Mouse (Mus musculus): ENCODE measurements around the gene 1190005I06Rik. TPM values are rescaled to one million over a fixed set of nuclear protein-coding genes. Genes with fewer than 3 reads are reported as not detected.

1190005I06Rik gene
- polyA plus RNA-seq, 1 experiment from 2014 or later = 1.4 TPM

DNA sequence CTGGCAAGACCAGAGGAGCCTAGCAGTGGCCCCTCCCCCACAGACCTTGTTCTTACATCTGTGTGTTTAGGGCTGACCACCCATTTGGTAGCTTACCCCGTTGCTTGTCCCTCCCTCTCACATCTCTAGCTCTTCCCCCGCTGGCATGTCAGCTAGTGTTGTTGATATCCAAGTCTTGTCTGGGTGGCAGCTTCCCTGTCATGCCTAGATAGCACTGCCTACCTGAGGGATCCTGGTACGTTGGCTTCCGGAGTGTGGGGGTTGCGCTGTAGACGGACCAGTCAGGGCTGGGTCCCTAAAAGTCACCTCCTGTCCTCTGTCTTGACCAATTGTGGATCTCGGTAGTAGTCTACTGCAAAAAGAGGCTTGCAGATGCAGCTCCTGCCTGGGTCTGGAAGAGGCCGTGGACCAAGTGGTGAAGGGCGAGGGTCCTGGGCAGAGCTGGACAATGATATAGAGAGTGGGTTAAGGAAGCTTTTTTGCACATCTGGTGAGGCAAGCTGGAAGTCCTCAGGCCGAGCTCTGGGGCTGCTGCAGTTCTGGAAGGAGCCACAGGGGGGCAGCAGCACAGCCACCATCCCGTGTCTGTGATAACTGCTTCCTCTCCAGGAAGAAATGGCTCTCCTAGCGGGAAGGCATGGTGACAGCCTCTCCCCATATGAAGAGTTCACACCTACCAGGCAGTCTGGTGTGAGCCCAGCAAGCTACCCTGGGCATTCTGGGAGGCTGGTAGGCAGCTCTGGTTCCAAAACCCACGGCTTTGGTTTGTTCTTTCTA lies 77.3 kb downstream of the 1190005I06Rik start:
- Histone ChIP-seq H3K9me3 (replicated peaks; ENCODE audit: control insufficient read depth, low read length) (no peaks in the 10 kb centered on the region), H3K4me3 (ENCODE audit: low read depth, low read length) (no peak overlapping the region), H3K36me3 (ENCODE audit: control insufficient read depth, insufficient read depth) (peaks cover 92% of the 10 kb centered on the region), H3K27ac (ENCODE audit: low read length) (no peak overlapping the region), H3K9ac (ENCODE audit: low read depth, low read length) (no peak overlapping the region), H3K4me1 (ENCODE audit: control insufficient read depth, low read depth, low read length) (peaks cover under 1% of the 10 kb centered on the region; the same call in 1 of the 2 replicates), H3K4me2 (ENCODE audit: low read depth, low read length) (no peak overlapping the region), H3K27me3 (ENCODE audit: control insufficient read depth, insufficient read depth, low read depth, low read length) (no peaks in the 10 kb centered on the region)
- WGBS (ENCODE audit: insufficient replicate concordance) = 57% methylated on average over 13 of the region's 13 CpGs
- ATAC-seq (ENCODE audit: low read depth) = no peak

DNA sequence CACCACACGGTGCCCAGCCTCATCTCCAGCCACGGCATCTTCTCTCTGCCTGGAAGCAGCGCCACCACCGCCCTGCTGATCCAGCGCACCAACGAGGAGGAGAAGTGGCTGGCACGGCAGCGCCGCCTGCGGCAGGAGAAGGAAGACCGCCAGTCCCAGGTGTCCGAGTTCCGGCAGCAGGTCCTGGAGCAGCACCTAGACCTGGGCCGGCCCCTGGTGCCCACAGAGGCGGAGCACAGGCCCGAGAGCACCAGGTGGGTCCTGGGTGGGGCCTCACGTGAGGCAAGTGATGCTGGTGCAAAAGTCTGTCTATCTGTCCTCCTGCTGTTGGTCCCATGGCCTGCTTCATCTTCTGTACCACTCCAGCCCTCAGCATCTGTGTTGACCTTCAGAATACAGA lies 78.3 kb downstream of the 1190005I06Rik start:
- ATAC-seq (ENCODE audit: low read depth) = no peak
- Histone ChIP-seq H3K9ac (ENCODE audit: low read depth, low read length) (no peak overlapping the region), H3K27ac (ENCODE audit: low read length) (no peak overlapping the region), H3K36me3 (ENCODE audit: control insufficient read depth, insufficient read depth) (peaks cover 88% of the 10 kb centered on the region), H3K27me3 (ENCODE audit: control insufficient read depth, insufficient read depth, low read depth, low read length) (no peaks in the 10 kb centered on the region), H3K4me3 (ENCODE audit: low read depth, low read length) (no peak overlapping the region), H3K9me3 (replicated peaks; ENCODE audit: control insufficient read depth, low read length) (no peaks in the 10 kb centered on the region), H3K4me1 (ENCODE audit: control insufficient read depth, low read depth, low read length) (no peaks in the 10 kb centered on the region), H3K4me2 (ENCODE audit: low read depth, low read length) (no peak overlapping the region)
- 89% methylated on average over 17 of the region's 17 CpGs for WGBS (ENCODE audit: insufficient replicate concordance)

DNA sequence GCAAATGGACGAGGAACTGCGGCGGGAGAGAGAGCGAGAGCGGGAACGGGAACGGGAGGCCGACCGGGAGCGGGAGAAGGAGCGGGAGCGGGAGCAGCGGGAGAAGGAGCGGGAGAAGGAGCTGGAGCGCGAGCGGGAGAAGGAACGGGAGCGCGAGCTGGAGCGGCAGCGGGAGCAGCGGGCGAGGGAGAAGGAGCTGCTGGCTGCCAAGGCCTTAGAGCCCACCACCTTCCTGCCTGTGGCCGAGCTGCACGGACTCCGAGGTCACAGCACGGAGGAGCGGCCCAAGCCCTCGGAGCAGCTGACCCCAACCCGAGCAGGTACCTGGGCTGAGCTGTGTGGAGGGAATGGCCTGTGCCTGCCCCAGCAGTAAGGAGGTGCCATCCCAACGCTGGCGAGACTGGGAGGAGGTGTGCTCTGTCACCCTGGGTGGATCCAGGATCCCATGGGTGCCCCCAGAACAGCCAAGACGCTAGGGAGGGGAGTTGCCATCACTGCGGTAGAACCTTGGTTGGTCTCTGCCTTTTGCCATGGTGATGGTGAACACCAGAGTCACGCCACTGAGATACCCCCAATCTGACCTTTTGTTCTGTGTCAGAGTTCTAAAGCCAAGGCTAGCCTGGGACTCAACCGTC lies 79.2 kb downstream of the 1190005I06Rik start:
- no peaks in the 10 kb centered on the region for H3K27me3 ChIP-seq (ENCODE audit: control insufficient read depth, insufficient read depth, low read depth, low read length)
- no peak overlapping the region for H3K4me3 ChIP-seq (ENCODE audit: low read depth, low read length)
- H3K9ac ChIP-seq (ENCODE audit: low read depth, low read length) = no peak overlapping the region
- ATAC-seq (ENCODE audit: low read depth) = no peak
- peaks cover 81% of the 10 kb centered on the region for H3K36me3 ChIP-seq (ENCODE audit: control insufficient read depth, insufficient read depth)
- H3K27ac ChIP-seq (ENCODE audit: low read length) = no peak overlapping the region
- no peaks in the 10 kb centered on the region for H3K9me3 ChIP-seq (replicated peaks; ENCODE audit: control insufficient read depth, low read length)
- peaks cover 3% of the 10 kb centered on the region; the same call in 1 of the 2 replicates for H3K4me1 ChIP-seq (ENCODE audit: control insufficient read depth, low read depth, low read length)
- no peak overlapping the region for H3K4me2 ChIP-seq (ENCODE audit: low read depth, low read length)
- 96% methylated on average over 37 of the region's 37 CpGs for WGBS (ENCODE audit: insufficient replicate concordance)

DNA sequence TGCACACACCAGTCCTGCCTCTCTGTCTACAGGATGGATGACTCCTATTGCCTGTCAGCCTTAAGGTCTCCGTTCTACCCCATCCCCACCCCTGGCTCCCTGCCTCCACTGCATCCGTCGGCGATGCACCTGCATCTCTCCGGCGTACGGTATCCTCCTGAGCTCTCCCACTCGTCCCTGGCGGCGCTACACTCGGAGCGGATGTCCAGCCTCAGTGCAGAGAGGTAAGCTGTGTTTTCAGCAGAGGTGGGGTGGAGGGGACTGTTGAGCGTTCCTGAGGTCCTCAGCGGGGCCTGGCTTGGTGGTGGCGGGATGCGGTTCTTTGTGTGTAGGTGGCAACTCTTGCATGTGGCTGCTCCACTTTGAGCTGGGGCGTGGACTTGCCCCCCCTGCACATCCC lies 79.7 kb downstream of the 1190005I06Rik start:
- no peak overlapping the region for H3K9ac ChIP-seq (ENCODE audit: low read depth, low read length)
- no peak overlapping the region for H3K4me2 ChIP-seq (ENCODE audit: low read depth, low read length)
- 94% methylated on average over 17 of the region's 17 CpGs for WGBS (ENCODE audit: insufficient replicate concordance)
- ATAC-seq (ENCODE audit: low read depth) = no peak
- no peaks in the 10 kb centered on the region for H3K9me3 ChIP-seq (replicated peaks; ENCODE audit: control insufficient read depth, low read length)
- H3K27me3 ChIP-seq (ENCODE audit: control insufficient read depth, insufficient read depth, low read depth, low read length) = no peaks in the 10 kb centered on the region
- H3K36me3 ChIP-seq (ENCODE audit: control insufficient read depth, insufficient read depth) = peaks cover 76% of the 10 kb centered on the region
- H3K27ac ChIP-seq (ENCODE audit: low read length) = no peak overlapping the region
- H3K4me1 ChIP-seq (ENCODE audit: control insufficient read depth, low read depth, low read length) = peaks cover 4% of the 10 kb centered on the region; the same call in 1 of the 2 replicates
- H3K4me3 ChIP-seq (ENCODE audit: low read depth, low read length) = no peak overlapping the region

DNA sequence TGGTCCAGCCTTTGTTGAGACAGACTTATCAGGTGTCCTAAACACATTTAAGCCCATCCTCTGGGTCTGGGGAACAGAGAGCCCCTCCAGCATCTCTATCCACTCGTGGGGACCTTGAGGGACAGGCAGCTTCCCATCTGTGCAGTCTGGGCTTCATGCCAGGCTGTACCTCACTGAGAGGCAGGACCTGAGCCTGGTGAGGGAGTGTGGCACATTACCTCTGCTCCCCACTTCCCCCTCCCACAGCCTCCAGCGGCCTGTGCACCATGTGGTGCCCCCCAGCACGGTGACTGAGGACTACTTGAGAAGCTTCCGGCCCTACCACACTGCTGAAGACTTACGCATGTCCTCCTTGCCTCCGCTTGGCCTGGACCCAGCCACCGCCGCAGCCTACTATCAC lies 80.8 kb downstream of the 1190005I06Rik start:
- peaks cover 7% of the 10 kb centered on the region; the same call in 1 of the 2 replicates for H3K4me1 ChIP-seq (ENCODE audit: control insufficient read depth, low read depth, low read length)
- H3K27ac ChIP-seq (ENCODE audit: low read length) = no peak overlapping the region
- no peaks in the 10 kb centered on the region for H3K27me3 ChIP-seq (ENCODE audit: control insufficient read depth, insufficient read depth, low read depth, low read length)
- ATAC-seq (ENCODE audit: low read depth) = no peak
- no peaks in the 10 kb centered on the region for H3K9me3 ChIP-seq (replicated peaks; ENCODE audit: control insufficient read depth, low read length)
- WGBS (ENCODE audit: insufficient replicate concordance) = 88% methylated on average over 8 of the region's 8 CpGs
- no peak overlapping the region for H3K9ac ChIP-seq (ENCODE audit: low read depth, low read length)
- H3K4me2 ChIP-seq (ENCODE audit: low read depth, low read length) = no peak overlapping the region
- H3K4me3 ChIP-seq (ENCODE audit: low read depth, low read length) = no peak overlapping the region
- peaks cover 69% of the 10 kb centered on the region for H3K36me3 ChIP-seq (ENCODE audit: control insufficient read depth, insufficient read depth)

DNA sequence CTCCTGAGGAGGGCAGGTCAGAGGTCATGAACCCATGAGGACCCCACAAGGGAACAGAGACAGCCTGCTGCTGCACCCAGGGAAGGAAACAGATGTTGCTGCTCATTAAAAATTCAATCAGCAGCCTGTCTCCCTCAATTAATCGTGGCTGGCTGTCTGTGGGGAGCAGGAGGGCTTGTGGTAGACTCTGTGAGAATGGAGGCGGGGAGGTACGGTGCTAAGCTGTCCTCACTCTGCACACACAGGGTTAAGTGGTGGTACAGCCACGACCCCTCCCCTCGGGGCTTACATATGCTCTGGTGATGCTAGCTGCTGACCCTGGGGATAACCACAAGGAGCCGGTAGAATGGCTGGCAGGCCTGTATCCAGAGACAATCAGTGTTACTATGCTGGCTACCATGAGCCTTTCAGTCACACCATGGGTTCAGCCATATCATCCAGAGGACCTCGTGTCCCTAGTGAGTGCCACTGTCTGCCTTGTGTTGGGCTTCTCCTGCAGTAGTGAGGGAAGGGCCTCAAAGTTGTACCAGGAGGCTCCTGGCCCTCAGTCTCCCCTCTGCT lies 82.2 kb downstream of the 1190005I06Rik start:
- Histone ChIP-seq H3K9me3 (replicated peaks; ENCODE audit: control insufficient read depth, low read length) (no peaks in the 10 kb centered on the region), H3K4me3 (ENCODE audit: low read depth, low read length) (no peak overlapping the region), H3K27ac (ENCODE audit: low read length) (no peak overlapping the region), H3K27me3 (ENCODE audit: control insufficient read depth, insufficient read depth, low read depth, low read length) (no peaks in the 10 kb centered on the region), H3K4me2 (ENCODE audit: low read depth, low read length) (no peak overlapping the region), H3K9ac (ENCODE audit: low read depth, low read length) (no peak overlapping the region), H3K4me1 (ENCODE audit: control insufficient read depth, low read depth, low read length) (peaks cover 7% of the 10 kb centered on the region; the same call in 1 of the 2 replicates), H3K36me3 (ENCODE audit: control insufficient read depth, insufficient read depth) (peaks cover 58% of the 10 kb centered on the region)
- ATAC-seq (ENCODE audit: low read depth) = no peak
- WGBS (ENCODE audit: insufficient replicate concordance) = 77% methylated on average over 7 of the region's 7 CpGs

DNA sequence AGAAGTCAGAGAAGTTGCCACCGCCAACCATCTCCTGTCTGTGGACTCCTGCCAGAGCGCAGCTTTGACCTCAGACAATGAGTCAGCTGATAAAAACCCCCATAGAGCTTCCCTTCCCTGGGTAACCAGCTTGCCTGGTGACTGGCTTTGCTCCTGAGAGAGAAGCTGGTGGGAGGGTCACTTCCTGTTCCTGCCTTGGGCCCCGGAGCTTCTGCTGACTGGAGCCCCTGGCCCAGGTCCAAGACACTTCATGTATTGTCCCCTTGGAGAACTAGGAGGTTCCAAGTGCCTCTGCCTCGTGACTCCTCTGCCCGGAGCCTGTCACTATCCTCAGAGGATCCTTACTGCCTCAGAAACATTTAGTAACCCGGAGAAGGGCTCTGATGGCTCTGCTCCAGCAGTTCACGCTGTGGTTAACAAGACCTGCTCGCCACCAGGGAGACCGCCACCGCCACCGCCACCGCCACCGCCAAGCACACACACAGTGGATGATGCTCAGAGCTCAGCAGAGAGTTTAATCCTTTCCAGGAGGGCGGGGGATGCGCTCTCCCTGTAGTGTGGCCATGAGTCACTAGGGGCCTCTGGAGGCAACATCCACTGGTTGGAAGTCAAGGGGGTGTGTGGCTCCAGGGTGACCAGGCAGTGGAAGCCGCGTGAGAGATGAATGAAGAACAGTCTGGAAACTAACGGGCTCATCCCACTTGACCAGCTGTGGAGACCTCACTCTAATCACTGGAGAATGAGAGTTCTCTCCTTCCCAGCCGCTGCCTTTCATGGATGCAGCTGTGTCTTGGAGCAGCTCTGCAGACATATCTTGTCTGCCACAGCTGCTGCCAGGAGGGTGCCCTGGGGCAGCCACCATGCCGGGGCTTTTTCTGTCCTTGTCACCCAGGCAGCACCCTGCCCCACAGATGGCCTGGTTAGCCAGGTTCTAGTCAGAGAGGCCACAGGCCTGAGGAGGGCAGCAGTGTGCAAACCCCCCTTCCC lies 83.3 kb downstream of the 1190005I06Rik start:
- H3K4me1 ChIP-seq (ENCODE audit: control insufficient read depth, low read depth, low read length) = peaks cover 7% of the 10 kb centered on the region; the same call in 1 of the 2 replicates
- H3K9me3 ChIP-seq (replicated peaks; ENCODE audit: control insufficient read depth, low read length) = no peaks in the 10 kb centered on the region
- no peak overlapping the region for H3K4me2 ChIP-seq (ENCODE audit: low read depth, low read length)
- no peak overlapping the region for H3K9ac ChIP-seq (ENCODE audit: low read depth, low read length)
- no peaks in the 10 kb centered on the region for H3K27me3 ChIP-seq (ENCODE audit: control insufficient read depth, insufficient read depth, low read depth, low read length)
- H3K27ac ChIP-seq (ENCODE audit: low read length) = peak overlapping the region; percentile 5
- peak; percentile 45 for ATAC-seq (ENCODE audit: low read depth)
- peaks cover 48% of the 10 kb centered on the region for H3K36me3 ChIP-seq (ENCODE audit: control insufficient read depth, insufficient read depth)
- 56% methylated on average over 20 of the region's 20 CpGs for WGBS (ENCODE audit: insufficient replicate concordance)
- no peak overlapping the region for H3K4me3 ChIP-seq (ENCODE audit: low read depth, low read length)

DNA sequence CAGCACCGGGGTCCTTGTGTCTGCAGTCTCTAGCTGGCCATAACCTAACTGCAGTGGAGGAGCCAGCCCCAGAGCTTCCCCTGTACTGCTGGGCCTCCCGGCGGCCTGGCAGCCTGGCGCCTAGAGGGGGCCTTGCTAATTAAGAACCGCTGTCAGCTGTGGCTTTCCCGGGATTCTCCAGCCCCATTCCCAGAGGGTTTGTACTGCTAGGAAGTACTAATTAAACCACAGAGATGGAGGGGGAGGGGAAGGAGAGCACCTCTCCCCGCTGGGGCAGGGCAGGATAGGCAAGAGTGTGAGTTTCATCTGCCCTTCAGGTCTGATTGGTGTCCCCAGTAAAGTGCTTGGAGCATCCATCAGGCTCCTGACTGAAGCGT lies 84.1 kb downstream of the 1190005I06Rik start:
- no peaks in the 10 kb centered on the region for H3K27me3 ChIP-seq (ENCODE audit: control insufficient read depth, insufficient read depth, low read depth, low read length)
- H3K9ac ChIP-seq (ENCODE audit: low read depth, low read length) = no peak overlapping the region
- peaks cover 48% of the 10 kb centered on the region for H3K36me3 ChIP-seq (ENCODE audit: control insufficient read depth, insufficient read depth)
- no peak overlapping the region for H3K4me3 ChIP-seq (ENCODE audit: low read depth, low read length)
- H3K27ac ChIP-seq (ENCODE audit: low read length) = no peak overlapping the region; the same call in 1 of the 2 replicates
- peaks cover 7% of the 10 kb centered on the region; the same call in 1 of the 2 replicates for H3K4me1 ChIP-seq (ENCODE audit: control insufficient read depth, low read depth, low read length)
- no peak overlapping the region for H3K4me2 ChIP-seq (ENCODE audit: low read depth, low read length)
- ATAC-seq (ENCODE audit: low read depth) = no peak
- 48% methylated on average over 8 of the region's 8 CpGs for WGBS (ENCODE audit: insufficient replicate concordance)
- H3K9me3 ChIP-seq (replicated peaks; ENCODE audit: control insufficient read depth, low read length) = no peaks in the 10 kb centered on the region
